Mouse (Mus musculus): ENCODE measurements around the gene Pnkd. TPM values are rescaled to one million over a fixed set of nuclear protein-coding genes. Genes with fewer than 3 reads are reported as not detected.
A peak's percentile ranks its signal among the peaks of the same experiment; 100 is the strongest.

Pnkd gene
- polyA plus RNA-seq, 1 experiment: 40.9 TPM

DNA sequence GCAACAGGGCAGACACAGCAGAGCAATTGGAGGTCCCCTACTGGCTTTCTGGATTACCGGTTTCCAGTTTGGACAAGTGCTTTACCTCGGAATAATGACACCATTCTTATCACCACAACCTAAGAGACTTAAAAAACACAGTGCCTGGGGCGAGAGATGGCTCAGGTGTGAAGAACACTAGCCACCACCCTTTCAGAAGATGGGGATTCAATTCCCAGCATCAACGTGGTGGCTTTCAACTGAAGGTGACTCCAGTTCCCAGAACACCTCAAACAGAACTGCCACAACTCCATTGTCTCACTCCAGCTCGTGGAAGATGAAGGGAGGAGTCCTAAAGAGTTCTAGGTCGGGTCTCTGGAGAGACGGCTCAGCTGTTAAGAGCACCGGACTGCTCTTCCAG is 100.8 kb downstream of the Pnkd start:
- no peak for TF ChIP-seq EP300 (IDR thresholded peaks at IDR 0.05; ENCODE audit: insufficient read depth, low read depth, low read length)
- TF ChIP-seq CTCF (IDR thresholded peaks at IDR 0.05; ENCODE audit: low read depth, low read length): no peak
- no peak for TF ChIP-seq POLR2A (IDR thresholded peaks at IDR 0.05; ENCODE audit: insufficient read depth, low read length)
- Histone ChIP-seq H3K4me1 (ENCODE audit: control insufficient read depth, insufficient read depth, low read length) (peaks cover 12% of the 10 kb centered on the region), H3K9me3 (replicated peaks; ENCODE audit: control insufficient read depth, insufficient read depth, low read length, poor library complexity, severe bottlenecking) (no peaks in the 10 kb centered on the region), H3K36me3 (ENCODE audit: control insufficient read depth, insufficient read depth, low read length, poor library complexity, severe bottlenecking) (no peaks in the 10 kb centered on the region), H3K27ac (ENCODE audit: insufficient read depth, low read length) (no peak overlapping the region), H3K4me3 (ENCODE audit: low read depth, low read length) (no peak overlapping the region), H3K27me3 (ENCODE audit: control insufficient read depth, insufficient read depth, low read length, poor library complexity, severe bottlenecking) (no peaks in the 10 kb centered on the region), H3K9ac (ENCODE audit: low read depth, poor library complexity, severe bottlenecking) (no peak overlapping the region)

GRCm38 (mm10) chr1:74386363-74386713 is 101.6 kb downstream of the Pnkd start:
- no peaks in the 10 kb centered on the region for H3K36me3 ChIP-seq (ENCODE audit: control insufficient read depth, insufficient read depth, low read length, poor library complexity, severe bottlenecking)
- TF ChIP-seq POLR2A (IDR thresholded peaks at IDR 0.05; ENCODE audit: insufficient read depth, low read length) (no peak), EP300 (IDR thresholded peaks at IDR 0.05; ENCODE audit: insufficient read depth, low read depth, low read length) (no peak), CTCF (IDR thresholded peaks at IDR 0.05; ENCODE audit: low read depth, low read length) (no peak)
- no peaks in the 10 kb centered on the region for H3K27me3 ChIP-seq (ENCODE audit: control insufficient read depth, insufficient read depth, low read length, poor library complexity, severe bottlenecking)
- H3K27ac ChIP-seq (ENCODE audit: insufficient read depth, low read length): peak overlapping the region; percentile 66
- H3K9me3 ChIP-seq (replicated peaks; ENCODE audit: control insufficient read depth, insufficient read depth, low read length, poor library complexity, severe bottlenecking): no peaks in the 10 kb centered on the region
- H3K4me1 ChIP-seq (ENCODE audit: control insufficient read depth, insufficient read depth, low read length): peaks cover 8% of the 10 kb centered on the region
- peak overlapping the region; percentile 22 for H3K4me3 ChIP-seq (ENCODE audit: low read depth, low read length)
- H3K9ac ChIP-seq (ENCODE audit: low read depth, poor library complexity, severe bottlenecking): peak overlapping the region; percentile 23; the same call in 1 of the 2 replicates

DNA sequence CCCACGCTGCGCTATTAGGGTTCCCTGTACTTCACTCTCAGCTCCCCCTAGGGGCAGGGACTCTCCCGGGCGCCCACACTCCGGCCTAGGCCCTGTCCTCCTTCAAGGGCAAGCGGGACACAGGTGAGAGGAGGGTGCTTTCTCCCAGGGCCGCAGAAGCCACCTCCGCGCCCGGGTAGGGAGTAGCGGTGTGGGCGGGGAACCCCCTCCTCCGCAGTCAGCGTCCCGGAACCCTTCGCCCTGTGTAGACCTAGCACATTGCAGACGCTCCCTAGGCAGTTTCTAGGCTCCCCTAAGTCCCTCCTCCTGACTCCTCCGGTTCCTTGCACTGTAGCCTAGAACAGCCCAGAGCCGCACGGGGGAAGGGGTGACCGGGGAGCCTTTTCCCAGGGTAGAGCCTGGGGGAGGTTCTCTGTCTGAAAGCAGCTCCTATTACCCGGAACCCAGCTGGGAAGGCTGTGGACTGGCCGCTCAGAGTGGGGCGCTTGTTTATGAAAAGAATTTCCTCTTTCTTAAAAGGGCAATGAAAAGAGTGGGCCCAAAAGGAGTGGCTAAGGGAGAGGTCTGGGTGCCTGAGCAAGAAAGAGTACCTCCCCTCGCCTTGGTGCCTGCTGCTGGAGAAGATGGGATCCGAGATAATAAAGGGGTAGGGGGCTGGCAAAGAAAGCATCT is 102.1 kb downstream of the Pnkd start:
- Histone ChIP-seq H3K4me3 (ENCODE audit: low read depth, low read length) (peak overlapping the region; percentile 54), H3K36me3 (ENCODE audit: control insufficient read depth, insufficient read depth, low read length, poor library complexity, severe bottlenecking) (no peaks in the 10 kb centered on the region), H3K27me3 (ENCODE audit: control insufficient read depth, insufficient read depth, low read length, poor library complexity, severe bottlenecking) (no peaks in the 10 kb centered on the region), H3K27ac (ENCODE audit: insufficient read depth, low read length) (peak overlapping the region; percentile 70), H3K9ac (ENCODE audit: low read depth, poor library complexity, severe bottlenecking) (peak overlapping the region; percentile 49), H3K4me1 (ENCODE audit: control insufficient read depth, insufficient read depth, low read length) (peaks cover 8% of the 10 kb centered on the region), H3K9me3 (replicated peaks; ENCODE audit: control insufficient read depth, insufficient read depth, low read length, poor library complexity, severe bottlenecking) (no peaks in the 10 kb centered on the region)
- TF ChIP-seq EP300 (IDR thresholded peaks at IDR 0.05; ENCODE audit: insufficient read depth, low read depth, low read length) (peak; percentile 85), POLR2A (IDR thresholded peaks at IDR 0.05; ENCODE audit: insufficient read depth, low read length) (peak; percentile 23), CTCF (IDR thresholded peaks at IDR 0.05; ENCODE audit: low read depth, low read length) (peak; percentile 53)

DNA sequence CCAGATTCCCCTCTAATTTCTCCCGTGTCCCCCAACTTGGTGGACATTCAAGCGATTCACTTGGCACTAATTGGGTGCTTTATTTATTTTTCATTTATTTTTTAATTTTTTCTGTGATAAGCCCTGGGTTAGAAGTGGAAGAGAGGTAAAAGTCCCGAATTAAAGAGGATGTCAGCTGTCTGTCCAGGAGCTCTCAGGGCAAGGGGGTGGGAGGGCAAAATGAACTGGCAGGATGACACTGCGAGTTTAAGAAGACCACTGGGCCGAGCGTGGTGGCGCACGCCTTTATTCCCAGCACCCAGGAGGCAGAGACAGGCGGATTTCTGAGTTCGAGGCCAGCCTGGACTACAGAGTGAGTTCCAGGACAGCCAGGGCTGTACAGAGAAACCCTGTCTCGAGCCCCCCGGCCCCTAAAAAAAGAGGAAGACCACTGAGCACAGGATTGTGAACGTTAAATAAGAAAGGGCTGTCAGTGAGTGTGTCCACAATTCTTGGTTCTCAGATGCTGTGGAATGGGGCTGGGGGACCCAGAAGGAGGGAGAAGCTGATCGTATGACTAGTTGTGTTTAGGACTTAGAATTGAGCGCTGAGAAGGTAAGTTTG is 102.8 kb downstream of the Pnkd start:
- no peaks in the 10 kb centered on the region for H3K9me3 ChIP-seq (replicated peaks; ENCODE audit: control insufficient read depth, insufficient read depth, low read length, poor library complexity, severe bottlenecking)
- H3K36me3 ChIP-seq (ENCODE audit: control insufficient read depth, insufficient read depth, low read length, poor library complexity, severe bottlenecking): no peaks in the 10 kb centered on the region
- no peak for TF ChIP-seq CTCF (IDR thresholded peaks at IDR 0.05; ENCODE audit: low read depth, low read length)
- peak overlapping the region; percentile 54 for H3K4me3 ChIP-seq (ENCODE audit: low read depth, low read length)
- peak overlapping the region; percentile 49 for H3K9ac ChIP-seq (ENCODE audit: low read depth, poor library complexity, severe bottlenecking)
- peaks cover 8% of the 10 kb centered on the region for H3K4me1 ChIP-seq (ENCODE audit: control insufficient read depth, insufficient read depth, low read length)
- no peaks in the 10 kb centered on the region for H3K27me3 ChIP-seq (ENCODE audit: control insufficient read depth, insufficient read depth, low read length, poor library complexity, severe bottlenecking)
- peak overlapping the region; percentile 70 for H3K27ac ChIP-seq (ENCODE audit: insufficient read depth, low read length)

DNA sequence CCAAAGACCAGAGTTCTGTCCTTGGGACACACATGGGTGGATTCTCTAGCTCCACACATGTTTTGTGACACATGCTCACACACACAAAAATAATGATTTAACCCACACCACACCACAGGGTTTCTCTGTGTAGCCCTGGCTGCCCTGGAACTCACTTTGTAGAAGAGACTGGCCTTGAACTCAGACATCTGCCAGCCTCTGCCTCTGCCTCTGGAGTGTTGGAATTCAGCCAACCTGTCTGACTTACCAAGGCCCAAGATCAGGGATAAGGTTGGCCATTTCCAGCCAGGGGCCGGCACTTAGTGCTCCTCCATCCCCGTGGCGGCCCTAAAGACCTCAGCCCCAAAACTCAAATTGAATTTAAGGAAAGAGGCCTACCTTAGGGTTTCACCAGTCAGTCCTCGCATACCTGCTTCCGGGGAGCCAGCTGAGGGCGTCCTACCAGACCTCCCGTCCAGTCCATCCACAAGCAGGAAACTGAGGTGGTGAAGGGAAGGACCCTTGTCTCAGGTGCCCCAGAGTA is 103.7 kb downstream of the Pnkd start:
- H3K36me3 ChIP-seq (ENCODE audit: control insufficient read depth, insufficient read depth, low read length, poor library complexity, severe bottlenecking): no peaks in the 10 kb centered on the region
- TF ChIP-seq EP300 (IDR thresholded peaks at IDR 0.05; ENCODE audit: insufficient read depth, low read depth, low read length): no peak
- TF ChIP-seq POLR2A (IDR thresholded peaks at IDR 0.05; ENCODE audit: insufficient read depth, low read length): no peak
- TF ChIP-seq CTCF (IDR thresholded peaks at IDR 0.05; ENCODE audit: low read depth, low read length): no peak
- H3K4me3 ChIP-seq (ENCODE audit: low read depth, low read length): no peak overlapping the region
- peaks cover 5% of the 10 kb centered on the region for H3K4me1 ChIP-seq (ENCODE audit: control insufficient read depth, insufficient read depth, low read length)
- no peaks in the 10 kb centered on the region for H3K9me3 ChIP-seq (replicated peaks; ENCODE audit: control insufficient read depth, insufficient read depth, low read length, poor library complexity, severe bottlenecking)
- H3K27ac ChIP-seq (ENCODE audit: insufficient read depth, low read length): no peak overlapping the region
- no peaks in the 10 kb centered on the region for H3K27me3 ChIP-seq (ENCODE audit: control insufficient read depth, insufficient read depth, low read length, poor library complexity, severe bottlenecking)
- no peak overlapping the region for H3K9ac ChIP-seq (ENCODE audit: low read depth, poor library complexity, severe bottlenecking)

DNA sequence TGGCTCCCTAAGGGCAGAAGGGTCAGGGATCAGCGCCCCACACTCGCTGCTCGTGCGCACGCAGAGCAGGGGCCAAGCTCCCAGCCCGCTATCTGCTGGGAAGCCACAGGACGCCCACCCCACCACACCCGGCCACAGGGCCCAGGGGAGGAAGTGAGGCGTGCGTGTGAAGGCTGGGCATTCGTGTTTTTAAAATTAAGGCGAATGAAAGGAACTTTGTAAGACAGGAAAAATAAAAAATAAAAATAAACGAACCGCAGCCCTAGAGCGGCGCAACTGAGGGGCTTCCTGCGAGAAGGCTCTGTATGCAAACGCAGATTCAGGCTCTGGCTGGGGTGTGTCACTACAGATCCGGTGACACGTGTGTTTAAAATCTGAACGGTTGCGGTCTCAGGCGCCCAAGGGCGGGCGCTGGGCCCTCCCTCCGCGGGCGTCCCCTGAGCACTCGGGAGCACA is 105.1 kb downstream of the Pnkd start:
- Histone ChIP-seq H3K27me3 (ENCODE audit: control insufficient read depth, insufficient read depth, low read length, poor library complexity, severe bottlenecking) (no peaks in the 10 kb centered on the region), H3K4me3 (ENCODE audit: low read depth, low read length) (peak overlapping the region; percentile 51), H3K27ac (ENCODE audit: insufficient read depth, low read length) (0 out of 2 replicates have a peak overlapping the region, but pooled peaks have one; percentile 3), H3K4me1 (ENCODE audit: control insufficient read depth, insufficient read depth, low read length) (no peaks in the 10 kb centered on the region), H3K9me3 (replicated peaks; ENCODE audit: control insufficient read depth, insufficient read depth, low read length, poor library complexity, severe bottlenecking) (no peaks in the 10 kb centered on the region), H3K9ac (ENCODE audit: low read depth, poor library complexity, severe bottlenecking) (peak overlapping the region; percentile 97), H3K36me3 (ENCODE audit: control insufficient read depth, insufficient read depth, low read length, poor library complexity, severe bottlenecking) (peaks cover 3% of the 10 kb centered on the region; the same call in 1 of the 2 replicates)
- TF ChIP-seq POLR2A (IDR thresholded peaks at IDR 0.05; ENCODE audit: insufficient read depth, low read length): no peak
- no peak for TF ChIP-seq CTCF (IDR thresholded peaks at IDR 0.05; ENCODE audit: low read depth, low read length)
- no peak for TF ChIP-seq EP300 (IDR thresholded peaks at IDR 0.05; ENCODE audit: insufficient read depth, low read depth, low read length)

Data from ES-Bruce4 (cell line).